Mouse (Mus musculus) kidney, embryonic 14.5 days (tissue): ENCODE measurements around the gene Wdr24. TPM values are rescaled to one million over a fixed set of nuclear protein-coding genes. Genes with fewer than 3 reads are reported as not detected.

Experiments
- ATAC-seq: fragments of 200-750 bp; cut with Nextera tagmentation; 2 replicates; pipeline ENCODE4 v1.8.0; 2017; ENCODE audit warnings: moderate number of reproducible peaks, mild to moderate bottlenecking, moderate TSS enrichment, moderate library complexity; ENCODE audit not compliant: low FRiP score, low TSS enrichment
- H3K27ac ChIP-seq: fragments of 300-500 bp; sonication (generic); 2 replicates; pipeline ENCODE4 v1.5.1; 2014; ENCODE audit warnings: low read depth, mild to moderate bottlenecking, low read length, moderate library complexity, mixed read lengths
- H3K27me3 ChIP-seq: fragments of 300-500 bp; sonication (generic); 2 replicates; pipeline ENCODE4 v1.6.1; 2014; ENCODE audit warnings: mild to moderate bottlenecking, low read length; ENCODE audit not compliant: control insufficient read depth, insufficient read depth
- H3K36me3 ChIP-seq: fragments of 300-500 bp; sonication (generic); 2 replicates; pipeline ENCODE4 v1.6.1; 2014; ENCODE audit warnings: low read length, mixed read lengths; ENCODE audit not compliant: control insufficient read depth, insufficient read depth
- H3K4me1 ChIP-seq: fragments of 300-500 bp; sonication (generic); 2 replicates; pipeline ENCODE4 v1.6.1; 2014; ENCODE audit warnings: low read length, mixed read lengths; ENCODE audit not compliant: control insufficient read depth, insufficient read depth
- H3K4me2 ChIP-seq: fragments of 300-500 bp; sonication (generic); replicated peaks from 2 replicates; pipeline ENCODE4 v1.6.1; 2014; ENCODE audit warnings: low read depth, mild to moderate bottlenecking, low read length
- H3K4me3 ChIP-seq: fragments of 300-500 bp; sonication (generic); 2 replicates; pipeline ENCODE4 v1.5.1; 2014; ENCODE audit warnings: mild to moderate bottlenecking, low read length
- H3K9ac ChIP-seq: fragments of 300-500 bp; sonication (generic); 2 replicates; pipeline ENCODE4 v1.6.1; 2014; ENCODE audit warnings: low read depth, mild to moderate bottlenecking, low read length, moderate library complexity
- H3K9me3 ChIP-seq: fragments of 300-500 bp; sonication (generic); 2 replicates; pipeline ENCODE4 v1.6.1; 2016; ENCODE audit warnings: low read length; ENCODE audit not compliant: control insufficient read depth
- WGBS: fragments of 180-500 bp; shearing (Covaris S2); extraction: QIAGEN DNeasy Blood & Tissue Kit; methylation state at CpG from one replicate; pipeline ENCODE4 v1.1.7; 2014; 5-methylcytosine and 5-hydroxymethylcytosine counted together
- polyA plus RNA-seq: library from polyadenylated mRNA; unstranded; fragments of >200 nt; fragmentation: Nextera tagmentation; extraction: Ambion mirVana; gene quantifications from 2 replicates; pipeline ENCODE4 v1.2.1, GENCODE M21; 2014

The Wdr24 gene
- polyA plus RNA-seq, 1 experiment from 2014 or later: 32.0 TPM

GRCm38 (mm10) chr17:25810890-25811289 is 12.5 kb upstream of the Wdr24 start:
- H3K4me1 ChIP-seq: peaks cover 12% of the 10 kb centered on the region
- H3K9me3 ChIP-seq: no peaks in the 10 kb centered on the region
- H3K36me3 ChIP-seq: no peaks in the 10 kb centered on the region
- no peak overlapping the region for H3K4me3 ChIP-seq
- ATAC-seq: no peak
- WGBS: 71% methylated on average over 4 of the region's 4 CpGs
- peaks cover 27% of the 10 kb centered on the region for H3K27me3 ChIP-seq
- no peak overlapping the region for H3K9ac ChIP-seq
- H3K4me2 ChIP-seq: no peak overlapping the region
- H3K27ac ChIP-seq: no peak overlapping the region

GRCm38 (mm10) chr17:25813471-25813870 is 10.0 kb upstream of the Wdr24 start:
- H3K36me3 ChIP-seq: no peaks in the 10 kb centered on the region
- H3K27ac ChIP-seq: no peak overlapping the region
- H3K4me2 ChIP-seq: no peak overlapping the region; the same call in 1 of the 2 replicates
- no peak overlapping the region for H3K4me3 ChIP-seq
- H3K4me1 ChIP-seq: peaks cover 12% of the 10 kb centered on the region
- no peaks in the 10 kb centered on the region for H3K9me3 ChIP-seq
- H3K9ac ChIP-seq: no peak overlapping the region
- peak; percentile 41; the same call in 1 of the 2 replicates for ATAC-seq
- H3K27me3 ChIP-seq: peaks cover 34% of the 10 kb centered on the region
- 1% methylated on average over 20 of the region's 20 CpGs for WGBS

DNA sequence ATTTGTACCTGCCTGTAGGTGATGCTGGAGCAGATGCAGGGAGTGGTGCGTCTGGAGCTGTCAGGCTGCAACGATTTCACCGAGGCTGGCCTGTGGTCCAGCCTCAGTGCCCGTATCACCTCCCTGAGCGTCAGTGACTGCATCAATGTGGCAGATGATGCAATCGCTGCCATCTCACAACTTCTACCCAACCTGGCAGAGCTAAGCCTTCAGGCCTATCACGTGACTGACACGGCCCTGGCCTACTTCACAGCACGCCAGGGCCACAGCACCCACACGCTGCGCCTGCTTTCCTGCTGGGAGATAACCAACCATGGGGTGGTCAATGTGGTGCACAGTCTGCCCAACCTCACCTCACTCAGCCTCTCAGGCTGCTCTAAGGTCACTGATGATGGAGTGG is 5.8 kb upstream of the Wdr24 start:
- Histone ChIP-seq H3K27ac (no peak overlapping the region), H3K4me1 (0 out of 2 replicates have a peak, but pooled peaks cover 3% of the 10 kb centered on the region), H3K9me3 (no peaks in the 10 kb centered on the region), H3K4me2 (no peak overlapping the region), H3K9ac (no peak overlapping the region), H3K4me3 (no peak overlapping the region), H3K27me3 (peaks cover 34% of the 10 kb centered on the region), H3K36me3 (no peaks in the 10 kb centered on the region)
- ATAC-seq: no peak
- WGBS: 83% methylated on average over 11 of the region's 11 CpGs

DNA sequence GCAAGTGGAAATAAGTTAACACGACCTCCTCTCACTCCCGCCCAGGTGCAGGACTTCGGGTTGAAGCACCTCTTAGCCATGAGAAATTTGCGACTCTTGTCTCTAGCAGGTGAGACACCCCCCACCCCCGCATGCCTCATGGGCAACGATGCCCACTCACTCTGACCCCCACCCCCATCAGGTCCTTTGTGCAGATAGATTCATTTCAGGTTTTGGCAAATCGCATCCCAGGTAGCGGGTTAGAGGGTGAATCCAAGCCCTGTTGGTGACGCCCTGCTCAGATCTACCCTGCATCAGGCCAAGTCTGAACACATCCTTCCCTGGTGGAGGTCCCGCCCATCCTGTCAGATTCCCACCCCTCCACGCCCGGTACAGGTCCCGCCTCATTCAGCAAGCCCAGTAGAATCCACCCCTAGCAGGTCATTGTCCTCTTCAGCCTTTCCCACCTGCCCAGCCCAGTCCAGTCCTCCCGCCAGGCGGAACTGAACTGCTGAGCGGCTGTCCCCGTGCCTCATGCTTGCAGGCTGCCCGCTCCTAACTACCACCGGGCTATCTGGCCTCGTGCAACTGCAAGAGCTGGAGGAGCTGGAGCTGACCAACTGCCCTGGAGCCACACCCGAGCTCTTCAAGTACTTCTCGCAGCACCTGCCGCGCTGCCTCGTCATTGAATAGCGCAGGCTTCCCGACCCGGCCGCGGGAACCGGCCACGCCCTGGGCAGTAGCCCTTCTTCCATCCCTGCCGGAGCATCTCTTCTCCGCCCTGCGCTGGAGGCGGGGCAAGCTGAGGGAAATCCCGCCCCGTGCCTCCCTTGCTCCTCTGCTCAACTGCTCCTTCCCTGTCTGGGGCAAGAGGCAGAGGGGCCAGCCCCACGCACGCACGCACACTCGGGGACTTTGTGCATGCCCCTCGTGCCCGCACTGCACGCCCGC is 4.3 kb upstream of the Wdr24 start:
- H3K9ac ChIP-seq: no peak overlapping the region
- no peak for ATAC-seq
- peak overlapping the region; percentile 9; the same call in 1 of the 2 replicates for H3K4me3 ChIP-seq
- H3K9me3 ChIP-seq: no peaks in the 10 kb centered on the region
- H3K27ac ChIP-seq: no peak overlapping the region
- peaks cover 4% of the 10 kb centered on the region for H3K4me1 ChIP-seq
- peak overlapping the region; percentile 32 for H3K4me2 ChIP-seq
- peaks cover 34% of the 10 kb centered on the region for H3K27me3 ChIP-seq
- 6% methylated on average over 46 of the region's 46 CpGs for WGBS
- no peaks in the 10 kb centered on the region for H3K36me3 ChIP-seq

GRCm38 (mm10) chr17:25824362-25825142 is 1.1 kb downstream of the Wdr24 start:
- ATAC-seq: no peak
- 72% methylated on average over 17 of the region's 17 CpGs for WGBS
- peaks cover 28% of the 10 kb centered on the region for H3K36me3 ChIP-seq
- H3K4me1 ChIP-seq: peaks cover 21% of the 10 kb centered on the region
- peak overlapping the region; percentile 98 for H3K4me2 ChIP-seq
- H3K9ac ChIP-seq: peak overlapping the region; percentile 76; the same call in 1 of the 2 replicates
- H3K4me3 ChIP-seq: peak overlapping the region; percentile 79
- peaks cover 10% of the 10 kb centered on the region for H3K27me3 ChIP-seq
- H3K9me3 ChIP-seq: no peaks in the 10 kb centered on the region
- H3K27ac ChIP-seq: no peak overlapping the region

DNA sequence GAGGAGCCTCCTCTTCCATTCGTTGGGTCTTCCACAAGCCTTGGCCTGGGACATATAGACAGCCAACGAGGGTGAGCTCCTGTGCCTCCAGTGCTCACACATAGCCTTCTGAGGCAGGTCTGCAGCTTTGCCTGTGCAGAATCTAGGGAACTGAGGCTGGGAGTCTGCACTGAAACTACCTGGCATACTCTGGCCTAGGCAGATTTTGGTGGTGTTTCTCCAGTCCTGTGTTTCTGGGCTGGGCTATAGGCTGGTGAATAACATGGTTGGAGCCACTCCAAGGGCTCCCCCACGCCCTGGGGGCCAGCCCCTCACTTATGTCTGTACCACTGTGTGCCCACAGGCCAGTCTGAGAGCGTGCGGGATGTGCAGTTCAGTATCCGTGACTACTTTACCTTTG is 1.9 kb downstream of the Wdr24 start:
- H3K9ac ChIP-seq: no peak overlapping the region
- peaks cover 26% of the 10 kb centered on the region for H3K4me1 ChIP-seq
- H3K36me3 ChIP-seq: peaks cover 35% of the 10 kb centered on the region
- peaks cover 2% of the 10 kb centered on the region for H3K27me3 ChIP-seq
- H3K4me3 ChIP-seq: no peak overlapping the region
- H3K27ac ChIP-seq: no peak overlapping the region
- no peak for ATAC-seq
- no peaks in the 10 kb centered on the region for H3K9me3 ChIP-seq
- WGBS: 87% methylated on average over 6 of the region's 6 CpGs
- H3K4me2 ChIP-seq: no peak overlapping the region

DNA sequence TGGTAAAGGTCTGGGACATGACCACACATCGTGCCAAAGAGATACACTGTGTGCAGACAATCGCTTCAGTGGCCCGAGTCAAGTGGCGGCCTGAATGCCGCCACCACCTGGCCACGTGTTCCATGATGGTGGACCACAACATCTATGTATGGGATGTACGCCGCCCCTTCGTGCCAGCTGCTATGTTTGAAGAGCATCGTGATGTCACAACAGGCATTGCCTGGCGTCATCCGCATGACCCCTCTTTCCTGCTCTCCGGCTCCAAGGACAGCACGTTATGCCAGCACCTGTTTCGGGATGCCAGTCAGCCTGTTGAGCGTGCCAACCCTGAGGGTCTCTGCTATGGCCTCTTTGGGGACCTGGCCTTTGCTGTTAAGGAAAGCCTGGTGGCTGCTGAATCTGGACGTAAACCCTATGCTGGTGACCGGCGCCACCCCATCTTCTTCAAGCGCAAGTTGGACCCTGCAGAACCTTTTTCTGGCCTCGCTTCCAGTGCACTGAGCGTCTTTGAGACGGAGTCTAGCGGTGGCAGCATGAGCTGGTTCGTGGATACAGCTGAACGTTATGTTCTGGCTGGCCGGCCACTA is 2.6 kb downstream of the Wdr24 start:
- Histone ChIP-seq H3K9me3 (no peaks in the 10 kb centered on the region), H3K4me1 (peaks cover 33% of the 10 kb centered on the region), H3K4me3 (no peak overlapping the region), H3K4me2 (no peak overlapping the region), H3K9ac (no peak overlapping the region), H3K27ac (no peak overlapping the region), H3K27me3 (no peaks in the 10 kb centered on the region), H3K36me3 (peaks cover 43% of the 10 kb centered on the region)
- 96% methylated on average over 27 of the region's 27 CpGs for WGBS
- no peak for ATAC-seq

DNA sequence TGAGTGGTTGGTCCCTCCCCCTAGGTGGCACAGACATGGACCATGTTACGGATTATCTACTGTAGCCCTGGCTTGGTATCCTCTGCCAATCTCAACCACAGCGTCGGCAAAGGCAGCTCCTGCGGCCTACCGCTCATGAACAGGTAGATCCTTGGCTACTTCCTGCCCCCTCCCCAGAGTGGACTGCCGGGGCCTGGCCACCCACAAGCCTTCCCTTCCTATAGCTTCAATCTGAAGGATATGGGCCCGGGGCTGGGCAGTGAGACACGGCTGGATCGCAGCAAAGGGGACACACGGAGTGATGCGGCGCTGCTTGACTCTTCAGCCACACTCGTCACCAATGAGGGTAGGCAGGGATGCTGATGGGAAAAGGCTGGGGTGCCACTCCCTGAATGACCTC is 3.6 kb downstream of the Wdr24 start:
- ATAC-seq: no peak
- H3K9ac ChIP-seq: no peak overlapping the region
- no peaks in the 10 kb centered on the region for H3K9me3 ChIP-seq
- H3K4me3 ChIP-seq: no peak overlapping the region
- no peak overlapping the region for H3K27ac ChIP-seq
- H3K36me3 ChIP-seq: peaks cover 49% of the 10 kb centered on the region
- H3K4me2 ChIP-seq: no peak overlapping the region
- 94% methylated on average over 13 of the region's 13 CpGs for WGBS
- peaks cover 42% of the 10 kb centered on the region for H3K4me1 ChIP-seq
- no peaks in the 10 kb centered on the region for H3K27me3 ChIP-seq
